Mouse (Mus musculus) hindbrain, embryonic 14.5 days (tissue): Measurements from ENCODE around the gene Gm6367. TPM values are rescaled to one million over a fixed set of nuclear protein-coding genes. Genes with fewer than 3 reads are reported as not detected.
"Not testable (repeated sequence)": the region's sequence is repeated elsewhere in the genome, so short reads cannot be mapped to it uniquely, and the experiment has no call there.

ENCODE experiments used
- ATAC-seq: fragments of 200-750 bp; cut with Nextera tagmentation; 2 replicates; pipeline ENCODE4 v1.8.0; 2017; ENCODE audit warnings: moderate number of reproducible peaks, mild to moderate bottlenecking, moderate TSS enrichment, moderate library complexity; ENCODE audit not compliant: low FRiP score
- DNase-seq: peaks from one replicate; pipeline ENCODE4 v3.0.0-alpha.2; 2015; ENCODE audit warnings: low spot score
- H3K27ac ChIP-seq: fragments of 300-500 bp; sonication (generic); 2 replicates; pipeline ENCODE4 v1.5.1; 2014; ENCODE audit warnings: mild to moderate bottlenecking, moderate library complexity
- H3K27me3 ChIP-seq: fragments of 300-500 bp; sonication (generic); 2 replicates; pipeline ENCODE4 v1.6.1; 2014; ENCODE audit warnings: mild to moderate bottlenecking, low read length, mixed read lengths; ENCODE audit not compliant: control insufficient read depth, insufficient read depth
- H3K36me3 ChIP-seq: fragments of 300-500 bp; sonication (generic); replicated peaks from 2 replicates; pipeline ENCODE4 v1.6.1; 2014; ENCODE audit not compliant: control insufficient read depth, insufficient read depth
- H3K4me1 ChIP-seq: fragments of 300-500 bp; sonication (generic); replicated peaks from 2 replicates; pipeline ENCODE4 v1.6.1; 2014; ENCODE audit warnings: antibody characterized with exemption, low read length, mixed read lengths; ENCODE audit not compliant: control insufficient read depth, insufficient read depth
- H3K4me2 ChIP-seq: fragments of 300-500 bp; sonication (generic); replicated peaks from 2 replicates; pipeline ENCODE4 v1.6.1; 2014; ENCODE audit warnings: mild to moderate bottlenecking, moderate library complexity
- H3K4me3 ChIP-seq: fragments of 300-500 bp; sonication (generic); replicated peaks from 2 replicates; pipeline ENCODE4 v1.5.1; 2014; ENCODE audit warnings: mild to moderate bottlenecking, low read length
- H3K9ac ChIP-seq: fragments of 300-500 bp; sonication (generic); 2 replicates; pipeline ENCODE4 v1.6.1; 2014
- H3K9me3 ChIP-seq: fragments of 300-500 bp; sonication (generic); 2 replicates; pipeline ENCODE4 v1.6.1; 2016; ENCODE audit warnings: low read length; ENCODE audit not compliant: control insufficient read depth
- WGBS: fragments of 180-500 bp; shearing (Covaris S2); extraction: QIAGEN DNeasy Blood & Tissue Kit; methylation state at CpG from one replicate; pipeline ENCODE4 v1.1.7; 2014; 5-methylcytosine and 5-hydroxymethylcytosine counted together
- polyA plus RNA-seq: library from polyadenylated mRNA; unstranded; fragments of >200 nt; fragmentation: Nextera tagmentation; extraction: Ambion mirVana; gene quantifications from 2 replicates; pipeline ENCODE4 v1.2.1, GENCODE M21; 2014

Gm6367 gene
- polyA plus RNA-seq, result not detected in 2 replicates

DNA sequence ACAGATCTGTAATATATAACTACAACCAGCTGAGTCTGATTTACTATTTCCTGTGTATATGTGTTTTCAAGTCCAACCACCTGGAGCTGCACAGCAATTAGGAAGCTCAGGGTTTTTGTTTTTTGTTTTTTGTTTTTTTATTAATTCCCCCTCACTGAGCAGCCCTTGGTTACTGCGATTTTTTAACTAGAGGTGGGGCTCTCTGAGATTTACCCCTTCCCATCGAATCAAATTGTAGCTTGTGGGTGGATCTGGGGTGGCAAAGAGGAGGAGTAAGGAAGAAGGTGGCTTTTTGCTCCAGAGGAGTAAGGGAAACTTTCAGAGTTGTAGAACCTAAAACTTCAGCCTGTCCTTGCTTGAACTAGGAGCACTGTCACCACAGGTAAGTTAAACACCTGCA is at the start of gene Gm6367:
Gene Gm6367, plus strand, starts transcription at position 301 of the 400 bp plus-strand sequence.
- not testable (repeated sequence) for H3K4me2 ChIP-seq, ATAC-seq, DNase-seq, H3K27me3 ChIP-seq, H3K9ac ChIP-seq, H3K4me3 ChIP-seq, H3K36me3 ChIP-seq, H3K4me1 ChIP-seq, H3K9me3 ChIP-seq, H3K27ac ChIP-seq
- no CpG with 5 or more reads among the region's 2 CpGs for WGBS

Other genes with a start within 250 kb of the Gm6367 start
- not detected in 2 replicates for gene Gm3183, start 123.2 kb upstream of the Gm6367 start, polyA plus RNA-seq
- not detected in 2 replicates for gene Gm7942, start 118.3 kb downstream of the Gm6367 start, polyA plus RNA-seq
- gene Gm16513, start 194.0 kb downstream of the Gm6367 start, polyA plus RNA-seq, result not detected in 2 replicates